Mouse (Mus musculus) myocyte (in vitro differentiated cells): ENCODE measurements at regions not wholly inside any gene's neighbourhood (a gene's known extent, or its start where the extent isn't known, plus 50 kb on each side); places are given as distances from the start of the nearest gene placed in this dataset.

Source experiments
- E2F4 ChIP-seq: IDR thresholded peaks from one replicate; pipeline ENCODE4 v1.6.1; 2011; ENCODE audit warnings: mild to moderate bottlenecking, control low read depth, moderate library complexity; ENCODE audit not compliant: insufficient read depth
- MYOD1 ChIP-seq, 3 experiments: IDR thresholded peaks; one replicate each; pipeline ENCODE4 v1.6.1; 2011; ENCODE audit warnings: control low read depth in 2 of 3, low read depth in 2 of 3, mild to moderate bottlenecking in 2 of 3, moderate library complexity in 1 of 3; ENCODE audit not compliant: insufficient read length in 2 of 3, control insufficient read depth in 1 of 3
- POLR2A ChIP-seq: IDR thresholded peaks from one replicate; pipeline ENCODE4 v1.6.1; 2011; ENCODE audit warnings: low read depth, mild to moderate bottlenecking, control low read depth, moderate library complexity; ENCODE audit not compliant: insufficient read length
- POLR2AphosphoS2 ChIP-seq: IDR thresholded peaks from one replicate; pipeline ENCODE4 v1.6.1; 2011; ENCODE audit warnings: low read depth, control low read depth; ENCODE audit not compliant: insufficient read length
- USF1 ChIP-seq: IDR thresholded peaks from one replicate; pipeline ENCODE4 v1.6.1; 2011; ENCODE audit warnings: low read depth, mild to moderate bottlenecking, control low read depth, moderate library complexity

- no peak for TF ChIP-seq POLR2A
- no peak for TF ChIP-seq E2F4
- TF ChIP-seq POLR2AphosphoS2, result no peak
- no peak for TF ChIP-seq USF1
- TF ChIP-seq MYOD1 (IDR thresholded peaks at IDR 0.05; ENCODE audit: control insufficient read depth in 1 of 3, insufficient read length in 2 of 3, low read depth in 2 of 3), result no peak
Measured at GRCm38 (mm10) chr8:112219656-112220055, 204.8 kb upstream of the Gm6793 start.
